Mouse (Mus musculus) erythroblast, adult 5-6 weeks (primary cell): ENCODE data around the gene Zfp787. TPM values are rescaled to one million over a fixed set of nuclear protein-coding genes. Genes with fewer than 3 reads are reported as not detected.

ENCODE experiments used
- ATAC-seq: replicated peaks from 2 replicates; pipeline ENCODE4 v1.8.0; 2016; ENCODE audit warnings: moderate number of reproducible peaks, mild to moderate bottlenecking, moderate TSS enrichment, inconsistent platforms; ENCODE audit not compliant: poor library complexity, low FRiP score, severe bottlenecking
- total RNA-seq, 2 experiments: library from RNA; stranded (forward) in 1 of 2; stranded (reverse) in 1 of 2; fragments of 150-400 nt in 1 of 2; fragments of 200-764, 138-1000 nt in 1 of 2; gene quantifications; 2 replicates each; pipeline versions ENCODE4 v1.2.3 to v1.2.4; 2015 to 2017; ENCODE audit warnings: low replicate concordance in 2 of 2

Gene Zfp787
- total RNA-seq, 2 experiments from 2014 or later: 1.5 to 5.2 TPM

GRCm38 (mm10) chr7:6170391-6170790, 14.6 kb upstream of the Zfp787 start:
- ATAC-seq: no peak

GRCm38 (mm10) chr7:6169403-6169802, 13.6 kb upstream of the Zfp787 start:
- ATAC-seq: no peak

DNA sequence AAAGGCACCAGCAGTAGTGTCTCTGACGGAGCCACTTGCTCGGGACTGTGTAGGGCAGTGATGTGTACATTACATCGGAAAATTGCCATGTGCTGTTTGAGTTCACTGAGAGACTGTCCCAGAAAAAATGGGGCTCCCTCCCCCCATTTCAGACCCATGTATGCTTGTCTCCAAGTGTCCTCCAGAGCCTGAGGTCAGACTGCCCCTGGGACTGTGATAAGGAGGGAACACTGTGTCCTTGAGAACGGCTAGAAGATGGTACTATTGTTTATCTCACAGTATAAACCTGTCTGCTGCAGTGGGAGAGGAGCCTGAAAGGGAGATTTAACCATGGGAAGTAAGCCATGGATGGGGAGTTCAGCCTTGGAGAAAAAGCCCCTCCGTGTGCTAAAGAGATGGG, 8.9 kb upstream of the Zfp787 start:
- no peak for ATAC-seq

- ATAC-seq: no peak
These were observed 6.4 kb upstream of the Zfp787 start for GRCm38 (mm10) chr7:6162172-6162571.

- no peak for ATAC-seq
These were observed 5.7 kb upstream of the Zfp787 start for GRCm38 (mm10) chr7:6161541-6161940.

- ATAC-seq: no peak
These were observed 3.8 kb upstream of the Zfp787 start for GRCm38 (mm10) chr7:6159604-6160003.

- ATAC-seq: no peak
These were observed 1.7 kb upstream of the Zfp787 start for GRCm38 (mm10) chr7:6157479-6157878.

DNA sequence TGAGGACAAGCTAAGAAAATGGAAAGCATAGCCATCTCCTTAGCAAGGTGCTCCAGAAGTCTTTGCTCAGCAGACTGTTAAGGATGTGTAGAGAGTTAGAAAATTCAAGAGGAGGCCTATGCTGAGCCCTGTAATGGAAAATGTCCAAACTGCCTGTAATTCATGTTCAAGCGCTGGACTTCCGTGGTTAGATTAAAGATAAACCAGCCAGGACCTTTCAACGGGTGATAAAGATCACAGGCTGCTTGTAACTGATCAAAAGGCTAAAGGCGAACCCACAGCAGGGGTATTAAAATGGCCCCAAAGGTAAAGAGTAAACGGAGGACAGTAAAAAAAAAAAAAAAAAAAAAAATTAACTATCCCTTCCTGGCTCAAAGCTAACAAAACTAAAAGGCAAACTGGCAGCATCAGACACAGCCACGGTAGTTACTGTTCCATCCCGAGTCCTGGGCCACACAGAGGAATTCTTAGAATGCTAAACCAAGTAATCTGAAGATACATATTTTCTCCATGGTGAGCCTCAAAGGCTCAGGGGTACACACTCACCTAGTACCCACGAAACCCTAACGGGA, 1.2 kb upstream of the Zfp787 start:
- ATAC-seq: no peak

GRCm38 (mm10) chr7:6155031-6155872, 545 bp downstream of the Zfp787 start:
- peak; percentile 56 for ATAC-seq

GRCm38 (mm10) chr7:6154164-6154563, 1.6 kb downstream of the Zfp787 start:
- ATAC-seq: no peak

- ATAC-seq: no peak
These were observed 2.7 kb downstream of the Zfp787 start for GRCm38 (mm10) chr7:6153131-6153530.

GRCm38 (mm10) chr7:6152036-6152435, 3.8 kb downstream of the Zfp787 start:
- ATAC-seq: no peak

- no peak for ATAC-seq
These were observed 4.5 kb downstream of the Zfp787 start for GRCm38 (mm10) chr7:6151266-6151665.

- no peak for ATAC-seq
These were observed 8.1 kb downstream of the Zfp787 start for GRCm38 (mm10) chr7:6147688-6148087.

- no peak for ATAC-seq
These were observed 8.8 kb downstream of the Zfp787 start for GRCm38 (mm10) chr7:6146982-6147325.

DNA sequence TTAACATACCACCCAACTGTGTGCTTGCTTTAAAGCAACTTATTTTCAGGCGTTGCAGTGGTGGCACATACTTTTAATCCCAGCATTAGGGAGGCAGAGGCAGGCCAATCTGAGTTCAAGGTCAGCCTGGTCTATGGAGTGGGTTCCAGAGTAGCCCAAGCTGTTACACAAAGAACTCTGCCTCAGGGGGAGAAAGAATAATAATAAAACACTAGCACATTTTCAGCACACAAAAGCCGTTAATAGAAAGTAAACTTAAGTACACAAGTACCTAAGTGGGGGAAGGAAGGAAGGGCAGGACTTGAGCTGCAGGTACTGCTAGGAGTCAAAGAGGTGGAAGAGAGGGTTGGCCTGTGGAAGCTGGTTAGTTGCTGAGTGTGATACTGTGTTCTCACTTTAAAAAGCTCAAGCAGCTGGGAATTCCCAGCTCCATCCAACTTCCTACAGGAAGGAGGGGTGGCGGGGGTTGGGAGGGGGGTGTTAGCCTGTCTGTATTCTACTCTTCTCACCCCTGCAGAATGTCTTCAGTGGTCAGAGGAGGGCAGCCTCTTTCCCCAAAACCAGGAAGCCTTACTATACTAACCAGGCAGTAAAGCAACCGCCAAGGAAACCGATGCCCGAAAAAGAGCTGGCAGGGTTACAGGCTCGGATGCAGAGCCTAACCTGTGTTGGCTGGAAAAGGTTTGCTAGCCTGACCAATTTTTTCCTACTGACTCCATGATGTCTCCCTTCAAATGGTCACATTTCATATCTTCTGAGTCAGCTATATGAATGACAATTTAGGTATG, 9.4 kb downstream of the Zfp787 start:
- ATAC-seq: no peak

DNA sequence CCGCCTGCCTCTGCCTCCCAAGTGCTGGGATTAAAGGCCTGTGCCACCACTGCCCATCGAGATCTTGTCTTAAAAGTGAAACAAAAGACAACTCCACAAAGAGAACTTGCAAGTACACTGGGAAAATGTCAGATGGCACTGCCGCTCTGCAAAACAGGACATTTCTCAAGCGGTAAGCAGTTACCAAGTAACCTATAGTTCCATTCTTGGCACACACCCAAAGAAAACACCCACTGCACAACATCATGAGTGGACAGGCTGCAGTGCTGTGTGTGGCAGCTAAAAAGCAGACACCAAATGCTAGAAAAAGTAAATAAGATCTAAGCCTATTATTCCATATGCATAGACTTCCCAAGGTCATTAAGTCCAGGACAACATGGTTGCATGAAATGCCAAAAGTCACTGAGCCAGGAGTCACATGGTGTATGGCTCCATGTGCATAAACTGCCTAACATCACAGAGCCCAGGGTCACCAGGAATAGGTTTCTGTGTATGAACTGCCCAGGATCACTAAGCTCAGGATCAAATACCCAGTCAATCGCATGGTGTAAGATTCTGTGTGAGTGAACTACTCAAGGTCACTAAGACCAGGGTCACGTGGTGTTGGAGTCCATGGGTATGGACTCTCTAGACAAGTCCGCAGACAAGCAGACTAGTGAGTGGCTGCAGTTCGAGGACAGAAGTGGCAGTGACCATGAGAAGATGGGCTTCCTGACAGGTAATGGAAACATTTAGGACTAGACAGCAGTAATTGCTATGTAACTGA, 10.2 kb downstream of the Zfp787 start:
- no peak for ATAC-seq

GRCm38 (mm10) chr7:6143991-6144531, 11.7 kb downstream of the Zfp787 start:
- ATAC-seq: no peak

DNA sequence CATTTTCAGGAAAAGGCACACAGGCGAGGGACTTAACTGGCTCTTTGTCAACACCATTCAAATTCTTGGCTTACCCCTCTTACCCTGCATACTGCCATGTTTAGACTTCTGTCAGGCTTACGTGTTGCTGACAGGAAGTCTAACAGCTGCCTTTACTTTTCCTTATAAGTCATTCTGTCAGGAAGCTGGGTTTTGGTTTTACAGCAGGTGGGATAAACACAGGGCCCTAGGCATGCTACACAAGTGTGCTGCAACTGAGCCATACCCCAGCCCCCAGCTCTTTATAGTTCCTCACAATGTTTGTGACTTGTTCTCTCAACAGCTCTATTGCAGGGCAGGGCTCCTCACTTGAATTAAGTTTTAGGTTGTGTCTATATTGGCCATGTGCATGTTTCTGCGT, 16.5 kb downstream of the Zfp787 start:
- ATAC-seq: no peak

DNA sequence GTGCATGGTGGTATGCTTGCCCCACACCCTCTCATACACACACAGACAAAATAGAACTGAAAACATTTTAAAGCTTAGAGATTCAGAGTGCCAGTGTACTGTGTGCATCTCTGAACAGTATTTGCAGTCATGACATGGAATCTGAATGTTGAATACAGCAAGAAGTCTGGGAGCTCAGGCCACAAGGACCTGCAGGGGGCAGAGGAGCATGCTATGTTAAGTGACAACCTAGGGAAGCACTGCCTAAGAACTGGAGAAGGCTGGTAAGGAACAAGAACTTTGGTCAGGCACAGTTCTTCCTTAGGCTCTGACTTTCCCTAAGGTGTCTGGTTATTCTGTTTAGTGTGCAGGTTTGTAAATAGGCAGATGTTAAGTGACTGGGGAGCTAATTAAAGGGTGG, 19.3 kb downstream of the Zfp787 start:
- no peak for ATAC-seq
